Mouse (Mus musculus): Measurements from ENCODE around the gene Chst2. TPM values are rescaled to one million over a fixed set of nuclear protein-coding genes. Genes with fewer than 3 reads are reported as not detected.

Chst2 gene
- total RNA-seq, 1 experiment: 3.0 TPM

GRCm38 (mm10) chr9:95389956-95390355, 16.6 kb downstream of the Chst2 start:
- no peaks in the 10 kb centered on the region for H3K4me1 ChIP-seq (ENCODE audit: control insufficient read depth in 2 of 2, insufficient read depth in 2 of 2, low read length in 2 of 2, poor library complexity in 1 of 2)
- in situ Hi-C loops (cut with MboI; ENCODE audit: low sequenced_read_pairs in 2 of 2, unreplicated experiment in 2 of 2): no loop called here
- no peak for DNase-seq (ENCODE audit: low read depth, low spot score)
- no peaks in the 10 kb centered on the region for H3K36me3 ChIP-seq (ENCODE audit: control insufficient read depth, insufficient read depth, low read length, poor library complexity, severe bottlenecking)
- H3K27ac ChIP-seq (ENCODE audit: insufficient read depth, low read depth, low read length, poor library complexity, severe bottlenecking): no peak overlapping the region
- no peak overlapping the region for H3K4me3 ChIP-seq (ENCODE audit: insufficient read depth in 1 of 2, low read depth in 1 of 2, low read length in 2 of 2, poor library complexity in 1 of 2, severe bottlenecking in 1 of 2)
- no peak overlapping the region for H3K9ac ChIP-seq (ENCODE audit: insufficient read depth, low read depth, low read length, poor library complexity, severe bottlenecking)
- TF ChIP-seq ZNF384 (IDR thresholded peaks at IDR 0.05; ENCODE audit: low read depth, low read length): no peak
- no peak for TF ChIP-seq HCFC1 (IDR thresholded peaks at IDR 0.05; ENCODE audit: borderline replicate concordance, insufficient read depth, low read length)
- TF ChIP-seq ZC3H11A (IDR thresholded peaks at IDR 0.05; ENCODE audit: borderline replicate concordance, low read depth, low read length): no peak
- no peak for TF ChIP-seq CHD2 (IDR thresholded peaks at IDR 0.05; ENCODE audit: low read depth, low read length)
- no peak for TF ChIP-seq MAFK (IDR thresholded peaks at IDR 0.05; ENCODE audit: insufficient read depth, low read depth, low read length)
- H3K9me3 ChIP-seq (ENCODE audit: control insufficient read depth, insufficient read depth, low read depth, low read length): no peaks in the 10 kb centered on the region

- no peak overlapping the region for H3K27ac ChIP-seq (ENCODE audit: insufficient read depth, low read depth, low read length, poor library complexity, severe bottlenecking)
- H3K4me1 ChIP-seq (ENCODE audit: control insufficient read depth in 2 of 2, insufficient read depth in 2 of 2, low read length in 2 of 2, poor library complexity in 1 of 2): no peaks in the 10 kb centered on the region
- H3K9me3 ChIP-seq (ENCODE audit: control insufficient read depth, insufficient read depth, low read depth, low read length): no peaks in the 10 kb centered on the region
- in situ Hi-C loops (cut with MboI; ENCODE audit: low sequenced_read_pairs in 2 of 2, unreplicated experiment in 2 of 2): no loop called here
- H3K4me3 ChIP-seq (ENCODE audit: insufficient read depth in 1 of 2, low read depth in 1 of 2, low read length in 2 of 2, poor library complexity in 1 of 2, severe bottlenecking in 1 of 2): no peak overlapping the region
- H3K36me3 ChIP-seq (ENCODE audit: control insufficient read depth, insufficient read depth, low read length, poor library complexity, severe bottlenecking): no peaks in the 10 kb centered on the region
- no peak overlapping the region for H3K9ac ChIP-seq (ENCODE audit: insufficient read depth, low read depth, low read length, poor library complexity, severe bottlenecking)
- DNase-seq (ENCODE audit: low read depth, low spot score): no peak
- no peak for TF ChIP-seq MAFK (IDR thresholded peaks at IDR 0.05; ENCODE audit: insufficient read depth, low read depth, low read length)
- no peak for TF ChIP-seq ZC3H11A (IDR thresholded peaks at IDR 0.05; ENCODE audit: borderline replicate concordance, low read depth, low read length)
- no peak for TF ChIP-seq ZNF384 (IDR thresholded peaks at IDR 0.05; ENCODE audit: low read depth, low read length)
- no peak for TF ChIP-seq CHD2 (IDR thresholded peaks at IDR 0.05; ENCODE audit: low read depth, low read length)
- TF ChIP-seq HCFC1 (IDR thresholded peaks at IDR 0.05; ENCODE audit: borderline replicate concordance, insufficient read depth, low read length): no peak
Measured at GRCm38 (mm10) chr9:95387881-95388380, 18.6 kb downstream of the Chst2 start.

GRCm38 (mm10) chr9:95375966-95376365, 30.6 kb downstream of the Chst2 start:
- no peak for TF ChIP-seq ZNF384 (IDR thresholded peaks at IDR 0.05; ENCODE audit: low read depth, low read length)
- TF ChIP-seq CHD2 (IDR thresholded peaks at IDR 0.05; ENCODE audit: low read depth, low read length): no peak
- no peak for TF ChIP-seq HCFC1 (IDR thresholded peaks at IDR 0.05; ENCODE audit: borderline replicate concordance, insufficient read depth, low read length)
- TF ChIP-seq ZC3H11A (IDR thresholded peaks at IDR 0.05; ENCODE audit: borderline replicate concordance, low read depth, low read length): no peak
- no peak for TF ChIP-seq MAFK (IDR thresholded peaks at IDR 0.05; ENCODE audit: insufficient read depth, low read depth, low read length)
- Histone ChIP-seq H3K4me1 (ENCODE audit: control insufficient read depth in 2 of 2, insufficient read depth in 2 of 2, low read length in 2 of 2, poor library complexity in 1 of 2) (no peaks in the 10 kb centered on the region), H3K4me3 (ENCODE audit: insufficient read depth in 1 of 2, low read depth in 1 of 2, low read length in 2 of 2, poor library complexity in 1 of 2, severe bottlenecking in 1 of 2) (no peak overlapping the region), H3K27ac (ENCODE audit: insufficient read depth, low read depth, low read length, poor library complexity, severe bottlenecking) (no peak overlapping the region), H3K36me3 (ENCODE audit: control insufficient read depth, insufficient read depth, low read length, poor library complexity, severe bottlenecking) (no peaks in the 10 kb centered on the region), H3K9ac (ENCODE audit: insufficient read depth, low read depth, low read length, poor library complexity, severe bottlenecking) (no peak overlapping the region), H3K9me3 (ENCODE audit: control insufficient read depth, insufficient read depth, low read depth, low read length) (no peaks in the 10 kb centered on the region)
- DNase-seq (ENCODE audit: low read depth, low spot score): no peak
- in situ Hi-C loops (cut with MboI; ENCODE audit: low sequenced_read_pairs in 2 of 2, unreplicated experiment in 2 of 2): no loop called here

- DNase-seq (ENCODE audit: low read depth, low spot score): no peak
- Histone ChIP-seq H3K27ac (ENCODE audit: insufficient read depth, low read depth, low read length, poor library complexity, severe bottlenecking) (no peak overlapping the region), H3K4me1 (ENCODE audit: control insufficient read depth in 2 of 2, insufficient read depth in 2 of 2, low read length in 2 of 2, poor library complexity in 1 of 2) (no peaks in the 10 kb centered on the region), H3K36me3 (ENCODE audit: control insufficient read depth, insufficient read depth, low read length, poor library complexity, severe bottlenecking) (no peaks in the 10 kb centered on the region), H3K9ac (ENCODE audit: insufficient read depth, low read depth, low read length, poor library complexity, severe bottlenecking) (no peak overlapping the region), H3K4me3 (ENCODE audit: insufficient read depth in 1 of 2, low read depth in 1 of 2, low read length in 2 of 2, poor library complexity in 1 of 2, severe bottlenecking in 1 of 2) (no peak overlapping the region), H3K9me3 (ENCODE audit: control insufficient read depth, insufficient read depth, low read depth, low read length) (no peaks in the 10 kb centered on the region)
- in situ Hi-C loops (cut with MboI; ENCODE audit: low sequenced_read_pairs in 2 of 2, unreplicated experiment in 2 of 2): no loop called here
- TF ChIP-seq ZNF384 (IDR thresholded peaks at IDR 0.05; ENCODE audit: low read depth, low read length) (no peak), HCFC1 (IDR thresholded peaks at IDR 0.05; ENCODE audit: borderline replicate concordance, insufficient read depth, low read length) (no peak), MAFK (IDR thresholded peaks at IDR 0.05; ENCODE audit: insufficient read depth, low read depth, low read length) (no peak), CHD2 (IDR thresholded peaks at IDR 0.05; ENCODE audit: low read depth, low read length) (no peak), ZC3H11A (IDR thresholded peaks at IDR 0.05; ENCODE audit: borderline replicate concordance, low read depth, low read length) (no peak)
Measured at GRCm38 (mm10) chr9:95375336-95375735, 31.2 kb downstream of the Chst2 start.

GRCm38 (mm10) chr9:95373741-95374140, 32.8 kb downstream of the Chst2 start:
- DNase-seq (ENCODE audit: low read depth, low spot score): no peak
- Histone ChIP-seq H3K9ac (ENCODE audit: insufficient read depth, low read depth, low read length, poor library complexity, severe bottlenecking) (no peak overlapping the region), H3K4me3 (ENCODE audit: insufficient read depth in 1 of 2, low read depth in 1 of 2, low read length in 2 of 2, poor library complexity in 1 of 2, severe bottlenecking in 1 of 2) (no peak overlapping the region), H3K4me1 (ENCODE audit: control insufficient read depth in 2 of 2, insufficient read depth in 2 of 2, low read length in 2 of 2, poor library complexity in 1 of 2) (no peaks in the 10 kb centered on the region), H3K27ac (ENCODE audit: insufficient read depth, low read depth, low read length, poor library complexity, severe bottlenecking) (no peak overlapping the region), H3K9me3 (ENCODE audit: control insufficient read depth, insufficient read depth, low read depth, low read length) (no peaks in the 10 kb centered on the region), H3K36me3 (ENCODE audit: control insufficient read depth, insufficient read depth, low read length, poor library complexity, severe bottlenecking) (no peaks in the 10 kb centered on the region)
- in situ Hi-C loops (cut with MboI; ENCODE audit: low sequenced_read_pairs in 2 of 2, unreplicated experiment in 2 of 2): no loop called here
- TF ChIP-seq MAFK (IDR thresholded peaks at IDR 0.05; ENCODE audit: insufficient read depth, low read depth, low read length) (no peak), CHD2 (IDR thresholded peaks at IDR 0.05; ENCODE audit: low read depth, low read length) (no peak), ZNF384 (IDR thresholded peaks at IDR 0.05; ENCODE audit: low read depth, low read length) (no peak), HCFC1 (IDR thresholded peaks at IDR 0.05; ENCODE audit: borderline replicate concordance, insufficient read depth, low read length) (no peak), ZC3H11A (IDR thresholded peaks at IDR 0.05; ENCODE audit: borderline replicate concordance, low read depth, low read length) (no peak)

Data from ES-E14 (cell line).